Mouse (Mus musculus) embryo, embryonic 10.5 days (tissue): ENCODE measurements around the gene 9430097D07Rik.

Experiments
- DNase-seq: peaks from one replicate; pipeline ENCODE4 v3.0.0-alpha.2; 2015; ENCODE audit warnings: low spot score

9430097D07Rik gene

GRCm38 (mm10) chr2:32575586-32576160, at the start of gene 9430097D07Rik:
Gene 9430097D07Rik (minus strand): TSS chr2:32575684.
- peak; percentile 85 for DNase-seq

DNA sequence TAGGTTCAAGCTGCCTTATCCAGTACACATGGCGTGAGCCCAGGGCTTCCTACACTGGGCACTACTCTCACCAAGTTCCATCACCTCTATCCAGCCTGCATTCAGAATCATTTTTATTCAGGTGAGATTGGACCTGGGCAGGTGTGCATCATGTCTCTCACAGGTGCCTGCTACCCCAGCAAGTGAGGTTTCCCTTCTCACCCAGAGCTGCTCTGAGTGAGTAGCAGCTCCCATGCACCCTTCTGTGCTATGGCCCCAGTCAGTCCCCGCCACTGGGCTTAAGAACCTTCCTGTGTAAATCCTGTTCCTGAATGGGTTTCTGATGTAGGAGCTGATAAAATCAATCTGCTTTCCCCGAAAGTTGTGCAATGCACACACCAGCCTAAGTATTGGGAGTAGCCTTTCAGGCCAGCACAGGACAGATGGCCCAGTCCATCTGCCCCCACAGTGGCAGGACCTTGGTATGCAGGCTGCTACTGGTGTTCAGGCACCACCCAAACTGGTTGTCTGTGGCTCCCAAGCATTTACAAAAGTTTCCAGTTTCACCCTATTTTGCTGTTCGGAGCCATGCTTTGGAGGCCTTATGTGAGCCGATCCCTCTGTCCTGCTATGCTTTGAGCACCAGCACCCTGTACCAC, 48.7 kb upstream of the 9430097D07Rik start:
- no peak for DNase-seq

DNA sequence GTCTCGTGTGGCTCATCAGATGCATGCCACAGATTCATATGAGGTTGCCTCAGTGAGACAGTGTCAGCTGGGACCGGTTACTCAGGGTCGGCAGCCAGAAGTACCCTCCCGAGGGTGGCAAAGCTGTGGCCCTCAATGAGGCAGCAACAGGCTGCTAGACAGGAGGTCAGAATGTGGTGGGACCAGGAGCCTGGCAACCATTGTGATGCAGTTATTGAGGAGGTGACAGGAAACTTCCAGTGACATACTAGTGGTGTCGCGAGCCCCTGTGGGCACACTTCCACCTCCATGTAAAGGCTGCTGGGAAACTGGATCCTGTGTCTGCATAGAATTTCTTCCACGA, 46.0 kb upstream of the 9430097D07Rik start, which contains the start of gene Ak1:
Gene Ak1, plus strand, starts transcription at position 242 of the 343 bp plus-strand sequence.
- DNase-seq: no peak

DNA sequence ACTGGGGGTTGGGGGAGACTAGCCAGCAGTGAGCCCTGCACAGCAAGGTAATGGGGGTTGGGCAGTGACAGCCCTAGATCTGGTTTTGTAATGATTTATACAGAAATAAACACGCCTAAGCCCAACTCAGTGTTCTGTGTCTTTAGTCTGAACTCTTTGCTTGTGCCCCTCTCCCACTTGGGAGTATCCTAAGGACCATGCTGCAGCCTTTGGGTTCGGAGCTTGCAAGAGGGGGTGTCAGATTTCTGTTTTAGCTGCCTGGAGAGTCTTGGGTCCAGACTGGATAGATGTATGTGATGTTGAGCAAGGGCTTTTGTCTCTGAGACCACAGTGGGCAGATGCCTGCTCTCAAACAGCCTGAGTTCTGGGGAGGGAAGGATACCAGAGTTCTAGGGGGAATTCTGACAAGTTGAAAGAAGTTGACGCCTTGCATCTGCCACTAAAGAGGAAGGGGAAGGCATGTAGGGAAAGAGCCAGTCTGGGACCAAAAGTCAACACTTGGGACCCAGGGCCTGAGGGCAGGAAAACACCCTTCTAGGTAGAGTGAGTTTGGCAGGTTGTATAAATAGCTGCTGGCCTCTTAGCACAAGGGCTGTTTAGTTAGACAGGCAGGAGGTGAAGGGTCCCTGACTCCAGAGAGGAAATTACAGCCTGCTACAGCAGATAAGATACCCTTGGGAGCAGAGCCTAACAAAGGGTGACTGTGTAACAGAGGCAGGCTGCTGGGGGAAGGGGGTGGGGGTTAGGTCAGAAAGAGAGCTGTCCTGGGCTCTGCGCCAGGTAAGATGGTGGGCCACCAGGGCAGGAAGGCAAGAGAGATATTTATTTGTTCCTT, 45.4 kb upstream of the 9430097D07Rik start:
- DNase-seq: peak; percentile 75

GRCm38 (mm10) chr2:32618051-32618450, 42.6 kb upstream of the 9430097D07Rik start:
- no peak for DNase-seq

DNA sequence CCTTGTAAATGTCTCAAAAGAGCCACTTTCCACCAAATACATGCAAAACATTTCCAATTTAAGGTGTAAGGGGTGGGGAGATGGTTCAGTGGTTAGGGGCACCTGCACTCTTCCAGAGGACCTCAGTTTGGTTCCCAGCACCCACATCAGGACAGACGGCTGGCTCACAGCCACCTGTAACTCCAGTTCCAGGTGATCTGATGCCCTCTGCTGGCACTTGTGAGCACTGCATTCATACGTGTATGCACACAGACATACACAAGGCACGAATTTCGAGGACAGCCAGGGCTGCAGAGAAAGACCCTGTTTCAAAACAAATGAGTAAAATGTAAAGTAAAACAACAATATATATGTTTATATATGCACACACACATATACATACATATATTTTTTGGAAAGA, 42.1 kb upstream of the 9430097D07Rik start:
- DNase-seq: no peak

DNA sequence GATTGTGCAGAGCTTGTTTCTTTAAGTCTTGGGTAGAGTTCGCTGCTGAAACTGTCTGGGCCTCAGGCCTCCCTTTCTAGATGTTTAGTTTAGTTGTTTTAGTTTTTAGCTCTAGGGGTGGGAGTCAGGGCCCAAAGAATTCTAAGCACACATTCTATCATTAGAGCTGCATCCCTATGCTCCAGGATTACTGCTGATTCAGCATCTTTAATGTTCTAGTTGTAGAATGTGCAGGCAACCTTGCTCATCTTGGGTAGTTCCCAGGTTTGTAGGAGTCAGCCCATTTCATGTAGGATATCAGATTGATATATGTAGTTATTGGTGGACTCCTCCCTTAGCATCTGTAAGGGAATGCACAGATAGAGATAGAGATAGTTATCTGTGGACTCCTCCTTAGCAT, 41.6 kb upstream of the 9430097D07Rik start:
- no peak for DNase-seq

DNA sequence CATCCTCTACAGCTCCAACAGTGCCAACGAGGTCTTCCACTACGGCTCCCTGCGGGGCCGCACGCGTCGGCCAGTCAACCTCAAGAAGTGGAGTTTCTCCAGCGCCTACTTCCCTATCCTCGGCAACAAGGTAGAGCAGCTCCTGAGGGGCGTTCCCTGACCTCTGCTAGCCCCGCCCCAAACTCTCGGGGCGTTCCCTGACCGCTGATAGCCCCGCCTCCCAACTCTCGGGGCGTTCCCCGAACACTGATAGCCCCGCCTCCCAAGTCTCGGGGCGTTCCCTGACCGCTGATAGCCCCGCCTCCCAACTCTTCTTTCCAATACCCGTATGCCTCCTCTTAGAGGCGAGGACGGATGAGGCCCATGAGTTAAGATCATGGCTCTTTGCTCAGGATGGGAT, 36.8 kb upstream of the 9430097D07Rik start:
- DNase-seq: no peak

DNA sequence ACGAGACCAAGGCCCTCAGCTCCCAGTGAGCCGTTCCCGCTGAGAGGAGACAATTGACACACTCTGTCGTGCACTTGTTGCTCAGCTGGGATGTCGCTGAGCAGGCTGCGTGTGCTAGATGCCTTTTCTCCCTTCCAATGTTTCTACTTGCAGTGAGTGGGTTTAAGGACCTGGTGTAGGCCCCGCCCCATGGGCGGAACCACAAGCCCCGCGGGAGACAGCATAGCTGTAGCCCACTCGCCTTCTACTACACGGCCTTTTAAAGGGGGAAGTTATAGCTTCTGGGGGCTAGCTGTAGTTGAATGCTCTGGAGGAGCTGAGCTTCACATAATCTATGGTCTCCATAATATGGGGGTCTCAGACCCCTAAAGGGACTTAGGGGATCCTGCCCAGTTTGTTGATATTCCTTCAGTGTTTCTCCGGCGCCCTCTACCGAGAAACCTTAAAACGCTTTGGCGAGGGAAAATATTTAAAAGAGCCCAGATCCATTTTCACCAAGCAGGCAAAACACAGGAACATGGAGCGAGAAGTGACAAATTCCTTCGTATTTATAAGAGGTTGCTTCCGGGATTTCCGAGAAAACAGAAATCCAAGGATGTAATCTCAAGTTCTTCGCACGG, 35.2 kb upstream of the 9430097D07Rik start:
- DNase-seq: peak; percentile 74

GRCm38 (mm10) chr2:32608778-32609435, 33.4 kb upstream of the 9430097D07Rik start:
- DNase-seq: no peak

GRCm38 (mm10) chr2:32608141-32608777, 32.8 kb upstream of the 9430097D07Rik start:
- peak; percentile 84 for DNase-seq

DNA sequence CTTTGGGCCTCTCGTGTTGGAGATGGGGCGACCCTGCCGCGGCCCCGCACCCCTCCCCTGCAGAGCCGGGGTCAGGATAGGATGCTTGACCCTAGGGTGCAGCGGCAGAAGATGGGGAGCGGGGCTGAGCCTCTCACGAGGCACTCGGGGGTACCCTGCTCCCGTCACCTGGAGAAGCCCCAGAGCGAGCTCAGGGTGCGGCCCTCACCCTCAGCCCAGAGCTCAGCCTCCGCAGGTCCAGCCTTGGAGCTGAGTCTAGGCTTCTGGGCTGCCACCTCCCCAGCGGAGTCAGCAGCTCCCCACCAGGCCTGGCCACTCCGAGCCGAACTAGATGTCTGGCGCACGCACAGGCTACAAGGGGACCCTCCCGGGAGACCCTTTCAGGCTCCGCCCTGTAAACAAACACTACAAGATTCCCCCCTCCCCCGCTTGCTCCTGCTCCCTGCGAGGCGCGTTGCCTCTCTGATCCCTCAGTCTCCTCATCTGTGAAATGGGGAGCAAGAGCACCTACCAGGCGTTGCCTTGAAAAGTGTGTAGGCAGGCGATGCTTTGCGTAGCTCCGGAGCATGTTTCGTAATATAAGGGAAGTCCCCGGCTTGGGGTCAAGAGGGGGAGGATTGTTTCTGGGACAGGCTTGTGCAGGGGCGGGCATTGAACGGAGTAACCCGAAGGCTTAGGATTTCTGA, 31.9 kb upstream of the 9430097D07Rik start:
- peak; percentile 75 for DNase-seq

- DNase-seq: peak; percentile 91
These were observed 31.0 kb upstream of the 9430097D07Rik start for GRCm38 (mm10) chr2:32606161-32607142.

GRCm38 (mm10) chr2:32604631-32605030, 29.1 kb upstream of the 9430097D07Rik start:
- DNase-seq: no peak

DNA sequence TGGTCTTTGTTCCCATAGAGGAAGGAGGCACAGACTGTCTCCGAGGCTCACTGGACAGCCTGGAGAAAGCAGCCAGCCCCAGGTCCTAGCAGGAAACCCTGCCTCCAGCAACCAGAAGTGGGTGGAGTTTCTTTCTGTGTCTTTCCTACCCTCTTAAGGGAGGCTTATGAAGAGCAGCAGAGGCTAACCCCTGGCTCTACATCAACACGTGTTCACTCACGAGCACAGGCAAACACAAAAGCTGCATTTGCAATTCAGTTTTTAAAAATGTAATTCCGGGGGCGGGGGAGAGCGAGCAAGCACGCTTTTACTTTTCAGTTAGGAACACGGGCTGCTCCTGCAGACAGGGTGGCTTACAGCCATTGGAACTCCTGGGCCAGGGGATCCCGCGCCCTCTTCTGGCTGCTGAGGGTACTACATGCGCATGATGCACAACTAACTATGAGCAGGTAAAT, 27.1 kb upstream of the 9430097D07Rik start:
- DNase-seq: peak; percentile 92

GRCm38 (mm10) chr2:32601417-32602065, 26.1 kb upstream of the 9430097D07Rik start:
- DNase-seq: peak; percentile 72

GRCm38 (mm10) chr2:32599409-32599808, 23.9 kb upstream of the 9430097D07Rik start, which contains the start of gene St6galnac6:
Gene St6galnac6 (plus strand): TSS chr2:32599709.
- DNase-seq: no peak

GRCm38 (mm10) chr2:32598506-32598905, 23.0 kb upstream of the 9430097D07Rik start:
- DNase-seq: no peak

DNA sequence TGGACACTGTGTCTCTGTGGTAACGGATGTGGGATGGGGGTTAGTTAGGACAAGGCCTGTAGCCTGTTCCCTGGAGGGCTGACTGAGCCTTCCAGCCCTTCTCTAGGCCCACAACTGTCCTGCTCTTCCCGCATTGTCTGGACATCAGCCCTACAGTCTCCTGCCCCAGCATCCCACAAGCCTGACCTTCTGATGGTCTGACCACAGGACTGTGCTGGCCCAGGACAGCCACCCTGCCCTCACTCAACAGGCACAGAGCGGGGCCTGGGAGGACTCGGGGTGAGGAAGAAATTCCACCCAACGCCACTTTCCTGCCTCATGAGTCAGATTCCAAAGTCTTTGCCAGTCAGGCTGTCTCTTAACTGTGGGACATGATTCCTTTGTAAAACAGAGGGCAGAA, 22.2 kb upstream of the 9430097D07Rik start:
- no peak for DNase-seq
